Mouse (Mus musculus): ENCODE measurements at regions not wholly inside any gene's neighbourhood (a gene's known extent, or its start where the extent isn't known, plus 50 kb on each side); places are given as distances from the start of the nearest gene placed in this dataset.

DNA sequence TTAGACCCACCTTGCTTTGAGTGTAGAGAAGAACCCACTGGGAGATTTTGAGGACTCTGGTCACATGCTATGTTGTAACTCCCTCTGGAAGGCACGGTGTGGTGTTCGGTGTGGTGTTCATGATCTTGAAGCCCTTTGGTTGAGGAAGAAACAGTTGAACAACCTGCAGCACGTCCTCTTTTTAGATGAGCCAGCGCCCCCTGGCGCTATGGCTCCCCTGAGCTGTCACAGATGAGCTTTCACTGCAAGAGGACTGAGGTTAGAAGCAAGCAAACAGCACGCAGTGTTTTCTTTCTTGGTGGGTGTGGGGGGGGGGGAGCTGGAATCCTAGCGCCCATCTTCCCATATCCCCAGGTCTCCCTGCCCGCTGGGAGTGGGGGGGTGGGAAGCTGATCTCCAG, 177.9 kb downstream of the Thbs2 start:
- ATAC-seq = no peak
- Histone ChIP-seq H3K4me1 (replicated peaks; ENCODE audit: control insufficient read depth, insufficient read depth, low read length) (no peaks in the 10 kb centered on the region), H3K27me3 (replicated peaks; ENCODE audit: control insufficient read depth, insufficient read depth, low read length) (no peaks in the 10 kb centered on the region), H3K9ac (ENCODE audit: low read depth, low read length) (no peak overlapping the region), H3K27ac (ENCODE audit: low read depth, low read length) (no peak overlapping the region), H3K4me2 (replicated peaks; ENCODE audit: low read depth) (no peak overlapping the region), H3K9me3 (ENCODE audit: control insufficient read depth) (no peaks in the 10 kb centered on the region), H3K4me3 (ENCODE audit: low read depth, low read length) (no peak overlapping the region), H3K36me3 (ENCODE audit: control insufficient read depth, insufficient read depth) (no peaks in the 10 kb centered on the region)
- peak; percentile 88 for TF ChIP-seq CTCF (IDR thresholded peaks at IDR 0.05; ENCODE audit: low read depth)
- 23% methylated on average over 8 of the region's 8 CpGs for WGBS

DNA sequence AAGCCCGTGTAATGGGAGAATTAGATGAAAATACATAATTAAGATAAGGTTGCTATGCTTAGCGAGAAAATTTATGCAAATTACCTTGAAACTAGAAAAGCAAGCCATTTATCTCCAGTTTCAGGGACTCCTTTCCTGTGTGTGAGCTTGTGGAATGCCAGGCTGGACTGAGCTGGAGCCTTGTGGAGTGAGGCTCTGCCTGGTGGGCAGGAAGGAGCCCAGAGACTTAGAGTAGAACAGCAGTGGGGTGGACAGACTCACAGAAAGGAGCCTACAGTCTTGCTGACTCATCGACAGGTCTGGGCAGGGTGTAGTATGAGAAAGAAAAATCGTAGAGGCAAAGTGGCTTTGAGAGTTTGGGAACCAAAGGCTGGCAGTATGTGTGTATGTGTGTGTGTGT, 180.6 kb downstream of the Thbs2 start:
- H3K4me3 ChIP-seq (ENCODE audit: low read depth, low read length) = no peak overlapping the region
- no peak overlapping the region for H3K9ac ChIP-seq (ENCODE audit: low read depth, low read length)
- no peaks in the 10 kb centered on the region for H3K9me3 ChIP-seq (ENCODE audit: control insufficient read depth)
- H3K4me1 ChIP-seq (replicated peaks; ENCODE audit: control insufficient read depth, insufficient read depth, low read length) = no peaks in the 10 kb centered on the region
- no peak overlapping the region for H3K4me2 ChIP-seq (replicated peaks; ENCODE audit: low read depth)
- no peaks in the 10 kb centered on the region for H3K27me3 ChIP-seq (replicated peaks; ENCODE audit: control insufficient read depth, insufficient read depth, low read length)
- H3K27ac ChIP-seq (ENCODE audit: low read depth, low read length) = no peak overlapping the region
- no peaks in the 10 kb centered on the region for H3K36me3 ChIP-seq (ENCODE audit: control insufficient read depth, insufficient read depth)
- WGBS = 66% methylated on average over 4 of the region's 4 CpGs
- no peak for ATAC-seq
- TF ChIP-seq CTCF (IDR thresholded peaks at IDR 0.05; ENCODE audit: low read depth) = no peak

DNA sequence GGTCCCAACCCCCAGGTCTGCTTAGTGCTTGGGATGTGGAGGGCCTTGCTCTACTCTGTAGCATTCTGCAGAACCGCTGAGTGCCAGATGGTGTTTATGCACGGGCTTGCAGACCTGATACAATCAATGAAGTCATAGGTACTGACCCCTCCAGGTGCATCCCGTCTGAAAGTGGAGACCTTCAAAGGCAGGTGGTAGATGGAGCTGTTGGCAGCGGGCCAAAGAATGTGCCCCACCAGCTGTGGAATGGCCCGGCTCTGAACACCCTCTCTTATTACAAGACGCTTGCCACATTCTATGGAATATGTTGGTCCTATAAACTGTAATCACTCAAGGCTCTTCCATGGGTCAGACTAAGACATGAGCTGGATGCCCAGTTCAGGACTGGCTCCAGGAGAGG, 183.5 kb downstream of the Thbs2 start:
- Histone ChIP-seq H3K4me3 (ENCODE audit: low read depth, low read length) (no peak overlapping the region), H3K9ac (ENCODE audit: low read depth, low read length) (no peak overlapping the region), H3K4me2 (replicated peaks; ENCODE audit: low read depth) (no peak overlapping the region), H3K27me3 (replicated peaks; ENCODE audit: control insufficient read depth, insufficient read depth, low read length) (no peaks in the 10 kb centered on the region), H3K27ac (ENCODE audit: low read depth, low read length) (no peak overlapping the region), H3K9me3 (ENCODE audit: control insufficient read depth) (no peaks in the 10 kb centered on the region), H3K4me1 (replicated peaks; ENCODE audit: control insufficient read depth, insufficient read depth, low read length) (no peaks in the 10 kb centered on the region), H3K36me3 (ENCODE audit: control insufficient read depth, insufficient read depth) (no peaks in the 10 kb centered on the region)
- no peak for ATAC-seq
- TF ChIP-seq CTCF (IDR thresholded peaks at IDR 0.05; ENCODE audit: low read depth) = no peak
- WGBS = 35% methylated on average over 6 of the region's 6 CpGs

DNA sequence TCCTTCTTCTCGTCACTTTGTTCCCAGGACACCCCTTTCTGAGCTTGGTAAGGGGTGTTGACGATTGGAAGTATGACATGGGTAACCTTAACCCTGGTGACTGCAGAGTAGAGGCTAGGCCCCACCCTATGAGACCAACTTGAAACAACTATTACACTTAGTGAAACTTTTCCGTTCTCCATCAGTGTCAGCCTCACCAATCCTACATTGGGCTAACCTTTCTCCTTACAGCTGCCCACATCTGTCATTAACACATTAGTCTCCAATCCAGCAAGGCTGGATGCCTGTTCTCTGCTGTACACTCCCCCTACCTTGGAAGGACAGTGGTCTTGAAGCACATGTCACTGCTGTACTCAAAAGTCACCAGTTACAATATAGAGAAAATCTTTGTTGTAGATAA, 186.9 kb downstream of the Thbs2 start:
- TF ChIP-seq CTCF (IDR thresholded peaks at IDR 0.05; ENCODE audit: low read depth) = no peak
- no peaks in the 10 kb centered on the region for H3K9me3 ChIP-seq (ENCODE audit: control insufficient read depth)
- WGBS = 90% methylated on average over 3 of the region's 3 CpGs

DNA sequence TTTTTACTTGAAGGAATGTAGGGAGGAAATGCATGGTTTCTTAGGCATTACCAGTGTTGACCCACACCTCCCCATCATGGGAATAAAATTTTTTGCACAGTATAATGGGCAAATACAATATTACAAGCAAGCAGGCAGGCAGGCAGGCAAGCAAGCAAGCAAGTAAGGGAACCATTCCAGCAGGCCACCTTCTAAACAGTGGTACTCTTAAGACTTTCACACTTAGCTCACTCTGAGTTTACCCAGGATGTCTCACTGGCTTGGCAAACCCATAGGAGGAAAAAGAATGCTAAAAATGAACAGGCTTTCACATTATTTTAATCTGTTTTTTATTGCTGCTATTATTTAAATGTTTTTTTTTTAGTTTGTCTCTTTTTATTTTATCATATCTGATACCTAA, 187.9 kb downstream of the Thbs2 start:
- Histone ChIP-seq H3K27ac (ENCODE audit: low read depth, low read length) (no peak overlapping the region), H3K4me3 (ENCODE audit: low read depth, low read length) (no peak overlapping the region), H3K36me3 (ENCODE audit: control insufficient read depth, insufficient read depth) (no peaks in the 10 kb centered on the region), H3K4me1 (replicated peaks; ENCODE audit: control insufficient read depth, insufficient read depth, low read length) (no peaks in the 10 kb centered on the region), H3K4me2 (replicated peaks; ENCODE audit: low read depth) (no peak overlapping the region), H3K9me3 (ENCODE audit: control insufficient read depth) (no peaks in the 10 kb centered on the region), H3K9ac (ENCODE audit: low read depth, low read length) (no peak overlapping the region), H3K27me3 (replicated peaks; ENCODE audit: control insufficient read depth, insufficient read depth, low read length) (no peaks in the 10 kb centered on the region)
- TF ChIP-seq CTCF (IDR thresholded peaks at IDR 0.05; ENCODE audit: low read depth) = no peak
- no peak for ATAC-seq

More for the DNA sequence above, 186.9 kb downstream of the Thbs2 start:
- H3K4me2 ChIP-seq (replicated peaks; ENCODE audit: low read depth) = no peak overlapping the region
- ATAC-seq = no peak
- H3K27me3 ChIP-seq (replicated peaks; ENCODE audit: control insufficient read depth, insufficient read depth, low read length) = no peaks in the 10 kb centered on the region
- no peak overlapping the region for H3K4me3 ChIP-seq (ENCODE audit: low read depth, low read length)
- H3K27ac ChIP-seq (ENCODE audit: low read depth, low read length) = no peak overlapping the region
- H3K36me3 ChIP-seq (ENCODE audit: control insufficient read depth, insufficient read depth) = no peaks in the 10 kb centered on the region
- H3K4me1 ChIP-seq (replicated peaks; ENCODE audit: control insufficient read depth, insufficient read depth, low read length) = no peaks in the 10 kb centered on the region
- H3K9ac ChIP-seq (ENCODE audit: low read depth, low read length) = no peak overlapping the region

DNA sequence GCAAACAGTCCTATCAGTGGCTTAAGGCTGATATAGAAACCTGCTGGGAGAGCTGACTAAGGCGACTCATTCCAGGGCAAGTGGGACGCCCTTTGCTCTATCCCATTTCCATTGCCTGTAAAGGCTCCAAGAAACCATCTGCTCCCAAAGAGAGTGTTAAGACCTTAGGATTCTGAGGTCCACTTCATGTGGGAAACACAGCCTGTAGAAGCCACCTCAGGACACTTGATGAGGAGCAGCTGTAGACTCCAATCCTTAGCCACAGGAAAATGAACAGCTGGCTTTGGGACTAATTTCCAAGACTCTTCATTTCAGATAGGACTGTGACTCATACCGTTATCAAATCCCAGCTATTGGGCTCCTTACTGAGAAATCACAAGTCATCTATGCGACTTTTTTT, 188.6 kb downstream of the Thbs2 start:
- H3K27me3 ChIP-seq (replicated peaks; ENCODE audit: control insufficient read depth, insufficient read depth, low read length) = no peaks in the 10 kb centered on the region
- no peak overlapping the region for H3K4me3 ChIP-seq (ENCODE audit: low read depth, low read length)
- no peaks in the 10 kb centered on the region for H3K4me1 ChIP-seq (replicated peaks; ENCODE audit: control insufficient read depth, insufficient read depth, low read length)
- no peak overlapping the region for H3K4me2 ChIP-seq (replicated peaks; ENCODE audit: low read depth)
- no peaks in the 10 kb centered on the region for H3K36me3 ChIP-seq (ENCODE audit: control insufficient read depth, insufficient read depth)
- ATAC-seq = no peak
- no peak overlapping the region for H3K27ac ChIP-seq (ENCODE audit: low read depth, low read length)
- 58% methylated on average over 4 of the region's 4 CpGs for WGBS
- no peak for TF ChIP-seq CTCF (IDR thresholded peaks at IDR 0.05; ENCODE audit: low read depth)
- H3K9ac ChIP-seq (ENCODE audit: low read depth, low read length) = no peak overlapping the region
- H3K9me3 ChIP-seq (ENCODE audit: control insufficient read depth) = no peaks in the 10 kb centered on the region

DNA sequence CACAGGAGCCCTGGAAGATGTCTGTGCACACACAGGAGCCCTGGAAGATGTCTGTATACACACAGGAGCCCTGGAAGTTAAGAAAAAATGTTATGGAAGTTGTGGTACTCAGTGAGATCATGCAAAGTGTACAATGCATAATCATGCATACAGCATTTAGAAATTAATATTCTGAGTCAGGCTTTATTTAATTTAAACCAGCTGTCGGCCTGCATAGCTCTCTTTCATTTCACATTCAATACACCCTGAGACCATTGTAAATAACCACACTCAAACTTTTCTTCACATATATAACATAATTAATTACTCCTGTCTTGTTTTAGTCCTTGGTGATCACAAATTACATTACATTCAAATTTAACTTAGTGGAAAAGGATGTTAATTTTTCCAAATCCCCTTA, 190.4 kb downstream of the Thbs2 start:
- no peaks in the 10 kb centered on the region for H3K9me3 ChIP-seq (ENCODE audit: control insufficient read depth)
- no peak overlapping the region for H3K4me3 ChIP-seq (ENCODE audit: low read depth, low read length)
- TF ChIP-seq CTCF (IDR thresholded peaks at IDR 0.05; ENCODE audit: low read depth) = no peak
- H3K9ac ChIP-seq (ENCODE audit: low read depth, low read length) = no peak overlapping the region
- no peaks in the 10 kb centered on the region for H3K27me3 ChIP-seq (replicated peaks; ENCODE audit: control insufficient read depth, insufficient read depth, low read length)
- H3K36me3 ChIP-seq (ENCODE audit: control insufficient read depth, insufficient read depth) = no peaks in the 10 kb centered on the region
- H3K4me2 ChIP-seq (replicated peaks; ENCODE audit: low read depth) = no peak overlapping the region
- no peak overlapping the region for H3K27ac ChIP-seq (ENCODE audit: low read depth, low read length)
- no peaks in the 10 kb centered on the region for H3K4me1 ChIP-seq (replicated peaks; ENCODE audit: control insufficient read depth, insufficient read depth, low read length)
- ATAC-seq = no peak
- WGBS = 71% methylated on average over 1 of the region's 1 CpGs
